Mouse (Mus musculus): ENCODE results near the gene 1700003H04Rik. TPM values are rescaled to one million over a fixed set of nuclear protein-coding genes. Genes with fewer than 3 reads are reported as not detected.

1700003H04Rik gene
- polyA plus RNA-seq (2014; fragmentation: Nextera tagmentation; extraction: Ambion mirVana) = not detected in 2 replicates

DNA sequence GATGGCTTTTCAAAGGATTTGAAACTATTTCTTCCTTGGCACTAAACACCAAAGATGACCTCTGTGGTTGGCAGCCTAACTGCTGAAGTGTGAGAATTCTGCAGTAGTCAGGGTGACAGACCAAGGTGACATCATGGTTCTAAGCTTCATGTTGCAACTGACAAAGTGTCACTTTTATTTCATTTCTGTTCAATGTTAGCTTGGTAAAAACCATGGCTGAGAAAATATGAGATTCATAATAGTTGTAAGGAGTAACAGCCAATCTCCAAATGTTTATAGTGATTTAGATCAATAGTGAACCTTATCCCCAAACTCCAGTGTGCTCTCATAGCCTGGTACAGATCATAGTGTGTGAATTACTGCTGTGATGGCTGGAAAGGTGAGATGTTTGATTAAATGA lies at the start of gene 1700003H04Rik:
Gene 1700003H04Rik (minus strand): TSS at position 101 of the 400 bp plus-strand sequence.
- no peak for ATAC-seq (ENCODE audit: low FRiP score)
- H3K4me3 ChIP-seq (ENCODE audit: low read depth, low read length) = no peak within 1 kb of the TSS
- no peak within 1 kb of the TSS for H3K4me2 ChIP-seq (replicated peaks; ENCODE audit: low read depth, low read length)
- H3K9ac ChIP-seq (ENCODE audit: low read depth, low read length) = no peak within 1 kb of the TSS
- H3K4me1 ChIP-seq (replicated peaks; ENCODE audit: control insufficient read depth, insufficient read depth, low read length) = no peaks in the 10 kb centered on the region
- H3K27ac ChIP-seq (ENCODE audit: low read depth, low read length) = no peak within 1 kb of the TSS
- H3K36me3 ChIP-seq (ENCODE audit: control insufficient read depth, insufficient read depth, low read length) = no peaks in the 10 kb centered on the region
- no peaks in the 10 kb centered on the region for H3K9me3 ChIP-seq (ENCODE audit: control insufficient read depth, low read length)
- no peaks in the 10 kb centered on the region for H3K27me3 ChIP-seq (ENCODE audit: control insufficient read depth, insufficient read depth, low read length)
- no peak for DNase-seq (ENCODE audit: low spot score)

GRCm38 (mm10) chr3:124623031-124623430 lies 42.1 kb upstream of the 1700003H04Rik start:
- Histone ChIP-seq H3K4me1 (replicated peaks; ENCODE audit: control insufficient read depth, insufficient read depth, low read length) (no peaks in the 10 kb centered on the region), H3K27ac (ENCODE audit: low read depth, low read length) (no peak overlapping the region), H3K4me3 (ENCODE audit: low read depth, low read length) (no peak overlapping the region), H3K9ac (ENCODE audit: low read depth, low read length) (no peak overlapping the region), H3K36me3 (ENCODE audit: control insufficient read depth, insufficient read depth, low read length) (no peaks in the 10 kb centered on the region), H3K4me2 (replicated peaks; ENCODE audit: low read depth, low read length) (no peak overlapping the region), H3K9me3 (ENCODE audit: control insufficient read depth, low read length) (no peaks in the 10 kb centered on the region), H3K27me3 (ENCODE audit: control insufficient read depth, insufficient read depth, low read length) (no peaks in the 10 kb centered on the region)
- WGBS = 30% methylated on average over 3 of the region's 3 CpGs
- DNase-seq (ENCODE audit: low spot score) (no peak), ATAC-seq (ENCODE audit: low FRiP score) (no peak)

DNA sequence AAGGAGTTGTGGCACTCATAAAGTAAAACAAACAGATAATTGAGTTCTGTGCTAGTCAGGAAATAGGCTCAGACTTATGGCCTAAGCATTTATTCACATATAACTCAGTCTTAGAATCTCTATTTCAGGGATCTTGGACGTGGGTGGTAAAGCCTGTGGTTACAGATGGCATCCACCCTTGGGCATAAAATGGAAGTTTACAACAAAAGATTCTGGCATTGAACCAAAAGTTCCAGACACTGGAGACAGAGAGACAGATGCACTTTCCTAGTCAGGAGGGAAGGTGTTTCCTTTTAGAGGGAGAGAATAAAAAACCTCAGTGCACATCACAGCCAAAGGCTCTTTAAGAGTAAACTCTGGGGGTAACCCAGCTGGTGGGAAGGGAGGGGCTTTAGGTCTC lies 32.4 kb upstream of the 1700003H04Rik start:
- H3K4me3 ChIP-seq (ENCODE audit: low read depth, low read length) = no peak overlapping the region
- no peak overlapping the region for H3K9ac ChIP-seq (ENCODE audit: low read depth, low read length)
- 74% methylated on average over 1 of the region's 1 CpGs for WGBS

GRCm38 (mm10) chr3:124609956-124610355 lies 29.1 kb upstream of the 1700003H04Rik start:
- H3K4me3 ChIP-seq (ENCODE audit: low read depth, low read length) = no peak overlapping the region
- H3K9me3 ChIP-seq (ENCODE audit: control insufficient read depth, low read length) = no peaks in the 10 kb centered on the region
- no peak overlapping the region for H3K9ac ChIP-seq (ENCODE audit: low read depth, low read length)
- DNase-seq (ENCODE audit: low spot score) = no peak
- no peaks in the 10 kb centered on the region for H3K4me1 ChIP-seq (replicated peaks; ENCODE audit: control insufficient read depth, insufficient read depth, low read length)
- no peak overlapping the region for H3K27ac ChIP-seq (ENCODE audit: low read depth, low read length)
- no peak overlapping the region for H3K4me2 ChIP-seq (replicated peaks; ENCODE audit: low read depth, low read length)
- no peaks in the 10 kb centered on the region for H3K27me3 ChIP-seq (ENCODE audit: control insufficient read depth, insufficient read depth, low read length)
- H3K36me3 ChIP-seq (ENCODE audit: control insufficient read depth, insufficient read depth, low read length) = no peaks in the 10 kb centered on the region
- ATAC-seq (ENCODE audit: low FRiP score) = no peak

More for the DNA sequence above, 32.4 kb upstream of the 1700003H04Rik start:
- Histone ChIP-seq H3K4me2 (replicated peaks; ENCODE audit: low read depth, low read length) (no peak overlapping the region), H3K27ac (ENCODE audit: low read depth, low read length) (no peak overlapping the region), H3K36me3 (ENCODE audit: control insufficient read depth, insufficient read depth, low read length) (no peaks in the 10 kb centered on the region), H3K9me3 (ENCODE audit: control insufficient read depth, low read length) (no peaks in the 10 kb centered on the region), H3K4me1 (replicated peaks; ENCODE audit: control insufficient read depth, insufficient read depth, low read length) (no peaks in the 10 kb centered on the region), H3K27me3 (ENCODE audit: control insufficient read depth, insufficient read depth, low read length) (no peaks in the 10 kb centered on the region)
- ATAC-seq (ENCODE audit: low FRiP score) = no peak
- DNase-seq (ENCODE audit: low spot score) = no peak

- ATAC-seq (ENCODE audit: low FRiP score) = no peak
- H3K27ac ChIP-seq (ENCODE audit: low read depth, low read length) = no peak overlapping the region
- no peak overlapping the region for H3K4me2 ChIP-seq (replicated peaks; ENCODE audit: low read depth, low read length)
- H3K4me3 ChIP-seq (ENCODE audit: low read depth, low read length) = no peak overlapping the region
- H3K36me3 ChIP-seq (ENCODE audit: control insufficient read depth, insufficient read depth, low read length) = no peaks in the 10 kb centered on the region
- H3K9ac ChIP-seq (ENCODE audit: low read depth, low read length) = no peak overlapping the region
- DNase-seq (ENCODE audit: low spot score) = no peak
- no peaks in the 10 kb centered on the region for H3K4me1 ChIP-seq (replicated peaks; ENCODE audit: control insufficient read depth, insufficient read depth, low read length)
- no peaks in the 10 kb centered on the region for H3K9me3 ChIP-seq (ENCODE audit: control insufficient read depth, low read length)
- no peaks in the 10 kb centered on the region for H3K27me3 ChIP-seq (ENCODE audit: control insufficient read depth, insufficient read depth, low read length)
Observed at GRCm38 (mm10) chr3:124606021-124606517, 25.2 kb upstream of the 1700003H04Rik start.

- ATAC-seq (ENCODE audit: low FRiP score) (no peak), DNase-seq (ENCODE audit: low spot score) (no peak)
- no peak overlapping the region for H3K4me3 ChIP-seq (ENCODE audit: low read depth, low read length)
- H3K27me3 ChIP-seq (ENCODE audit: control insufficient read depth, insufficient read depth, low read length) = no peaks in the 10 kb centered on the region
- H3K27ac ChIP-seq (ENCODE audit: low read depth, low read length) = no peak overlapping the region
- no peak overlapping the region for H3K9ac ChIP-seq (ENCODE audit: low read depth, low read length)
- WGBS = 84% methylated on average over 1 of the region's 1 CpGs
- H3K36me3 ChIP-seq (ENCODE audit: control insufficient read depth, insufficient read depth, low read length) = no peaks in the 10 kb centered on the region
- no peaks in the 10 kb centered on the region for H3K9me3 ChIP-seq (ENCODE audit: control insufficient read depth, low read length)
- H3K4me1 ChIP-seq (replicated peaks; ENCODE audit: control insufficient read depth, insufficient read depth, low read length) = no peaks in the 10 kb centered on the region
- H3K4me2 ChIP-seq (replicated peaks; ENCODE audit: low read depth, low read length) = no peak overlapping the region
Observed at GRCm38 (mm10) chr3:124605518-124605917, 24.6 kb upstream of the 1700003H04Rik start.

DNA sequence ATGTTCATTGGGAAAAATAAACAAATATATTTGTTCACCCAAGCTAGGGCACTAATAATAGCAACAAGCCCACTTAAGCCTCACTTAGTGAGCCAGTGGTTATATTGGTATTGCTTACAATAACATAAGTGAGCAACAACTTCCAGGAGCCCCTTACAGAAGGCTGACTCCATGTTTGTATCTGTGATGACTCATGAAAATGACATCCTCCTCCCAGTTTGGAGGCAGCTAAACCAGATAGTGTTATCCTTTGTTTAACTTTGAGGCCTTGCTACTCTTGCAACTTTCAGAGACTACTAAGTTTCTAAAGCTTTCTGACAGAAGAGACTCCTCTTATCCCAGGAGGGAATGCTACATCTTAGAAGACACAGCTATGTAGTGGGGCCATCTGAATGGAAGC lies 16.9 kb upstream of the 1700003H04Rik start:
- no peak for ATAC-seq (ENCODE audit: low FRiP score)
- Histone ChIP-seq H3K4me1 (replicated peaks; ENCODE audit: control insufficient read depth, insufficient read depth, low read length) (no peaks in the 10 kb centered on the region), H3K4me2 (replicated peaks; ENCODE audit: low read depth, low read length) (no peak overlapping the region), H3K27ac (ENCODE audit: low read depth, low read length) (no peak overlapping the region), H3K4me3 (ENCODE audit: low read depth, low read length) (no peak overlapping the region), H3K36me3 (ENCODE audit: control insufficient read depth, insufficient read depth, low read length) (no peaks in the 10 kb centered on the region), H3K9me3 (ENCODE audit: control insufficient read depth, low read length) (no peaks in the 10 kb centered on the region), H3K9ac (ENCODE audit: low read depth, low read length) (no peak overlapping the region), H3K27me3 (ENCODE audit: control insufficient read depth, insufficient read depth, low read length) (no peaks in the 10 kb centered on the region)
- no peak for DNase-seq (ENCODE audit: low spot score)

- no peaks in the 10 kb centered on the region for H3K9me3 ChIP-seq (ENCODE audit: control insufficient read depth, low read length)
- H3K4me2 ChIP-seq (replicated peaks; ENCODE audit: low read depth, low read length) = no peak overlapping the region
- 24% methylated on average over 3 of the region's 3 CpGs for WGBS
- H3K36me3 ChIP-seq (ENCODE audit: control insufficient read depth, insufficient read depth, low read length) = no peaks in the 10 kb centered on the region
- no peak overlapping the region for H3K4me3 ChIP-seq (ENCODE audit: low read depth, low read length)
- peak; percentile 69; the same call in 1 of the 2 replicates for ATAC-seq (ENCODE audit: low FRiP score)
- H3K27me3 ChIP-seq (ENCODE audit: control insufficient read depth, insufficient read depth, low read length) = no peaks in the 10 kb centered on the region
- no peak overlapping the region for H3K27ac ChIP-seq (ENCODE audit: low read depth, low read length)
- H3K4me1 ChIP-seq (replicated peaks; ENCODE audit: control insufficient read depth, insufficient read depth, low read length) = no peaks in the 10 kb centered on the region
- H3K9ac ChIP-seq (ENCODE audit: low read depth, low read length) = no peak overlapping the region
- peak; percentile 52 for DNase-seq (ENCODE audit: low spot score)
Observed at GRCm38 (mm10) chr3:124587534-124587933, 6.6 kb upstream of the 1700003H04Rik start.

- ATAC-seq (ENCODE audit: low FRiP score) (no peak), DNase-seq (ENCODE audit: low spot score) (no peak)
- Histone ChIP-seq H3K27ac (ENCODE audit: low read depth, low read length) (no peak overlapping the region), H3K27me3 (ENCODE audit: control insufficient read depth, insufficient read depth, low read length) (no peaks in the 10 kb centered on the region), H3K9me3 (ENCODE audit: control insufficient read depth, low read length) (no peaks in the 10 kb centered on the region), H3K4me1 (replicated peaks; ENCODE audit: control insufficient read depth, insufficient read depth, low read length) (no peaks in the 10 kb centered on the region), H3K4me2 (replicated peaks; ENCODE audit: low read depth, low read length) (no peak overlapping the region), H3K4me3 (ENCODE audit: low read depth, low read length) (no peak overlapping the region), H3K36me3 (ENCODE audit: control insufficient read depth, insufficient read depth, low read length) (no peaks in the 10 kb centered on the region), H3K9ac (ENCODE audit: low read depth, low read length) (no peak overlapping the region)
- WGBS = 93% methylated on average over 2 of the region's 2 CpGs
Observed at GRCm38 (mm10) chr3:124585761-124586160, 4.9 kb upstream of the 1700003H04Rik start.

All from hindbrain, embryonic 11.5 days (tissue).